Mouse (Mus musculus) left cerebral cortex, adult 9 months (tissue): ENCODE results near the gene Lmx1a.

ENCODE experiments used
- DNase-seq, 2 experiments: peaks; one replicate each; pipeline ENCODE4 v3.0.0; 2022; ENCODE audit warnings: low spot score in 2 of 2

The Lmx1a gene

DNA sequence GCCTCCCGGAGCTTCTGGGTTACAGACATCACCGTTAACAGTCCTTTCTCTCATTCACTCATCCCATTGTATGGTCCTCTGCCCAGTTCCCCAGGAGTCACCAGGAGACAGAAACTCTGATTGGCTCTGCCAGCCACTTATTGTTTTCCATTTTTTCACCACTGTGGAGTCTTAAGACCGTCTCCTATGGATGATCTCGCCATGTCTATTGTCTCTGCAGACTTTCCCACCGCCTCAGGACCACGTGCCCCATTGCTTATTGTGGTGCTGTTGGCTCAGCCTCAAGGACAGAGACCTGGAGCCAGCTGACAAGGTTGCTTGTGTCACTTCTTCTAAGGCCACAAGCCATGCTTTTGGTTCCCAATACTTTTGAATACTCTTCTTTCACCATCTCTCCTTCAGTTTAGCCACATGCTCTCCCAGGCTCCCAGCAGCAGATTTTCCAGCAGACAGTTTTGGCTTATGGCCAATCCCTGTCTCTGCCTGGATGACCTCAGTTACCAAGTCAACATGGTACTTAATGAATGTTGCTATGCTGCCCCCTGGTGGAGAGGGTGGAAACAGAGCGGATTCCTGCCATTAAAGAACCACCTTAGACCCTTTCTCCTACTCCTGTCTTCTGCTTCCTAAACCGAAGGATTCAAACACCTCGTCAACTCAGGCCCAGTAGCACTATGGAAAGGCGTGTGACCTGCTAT lies 92.9 kb downstream of the Lmx1a start:
- DNase-seq: peak in 1 of 2 experiments; percentile 46

DNA sequence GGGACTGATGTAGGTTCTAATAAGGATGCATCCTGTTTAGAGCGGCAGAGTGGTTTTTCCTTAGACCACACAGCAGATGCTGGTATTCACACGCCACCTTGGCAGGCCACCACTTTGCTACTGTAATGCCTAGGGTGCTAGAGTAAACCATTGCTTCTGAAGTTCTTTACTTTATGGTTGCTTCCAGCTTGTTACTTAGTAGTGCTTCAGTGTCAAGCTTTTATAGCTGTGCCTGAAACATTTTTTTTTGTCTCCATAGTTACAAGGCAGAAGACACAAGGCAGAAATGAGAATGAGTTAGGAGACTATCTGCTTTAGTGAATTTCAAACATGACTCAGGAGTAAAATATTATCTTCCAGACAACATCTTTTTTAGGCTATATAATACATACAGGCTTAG lies 95.0 kb downstream of the Lmx1a start:
- DNase-seq: no peak

DNA sequence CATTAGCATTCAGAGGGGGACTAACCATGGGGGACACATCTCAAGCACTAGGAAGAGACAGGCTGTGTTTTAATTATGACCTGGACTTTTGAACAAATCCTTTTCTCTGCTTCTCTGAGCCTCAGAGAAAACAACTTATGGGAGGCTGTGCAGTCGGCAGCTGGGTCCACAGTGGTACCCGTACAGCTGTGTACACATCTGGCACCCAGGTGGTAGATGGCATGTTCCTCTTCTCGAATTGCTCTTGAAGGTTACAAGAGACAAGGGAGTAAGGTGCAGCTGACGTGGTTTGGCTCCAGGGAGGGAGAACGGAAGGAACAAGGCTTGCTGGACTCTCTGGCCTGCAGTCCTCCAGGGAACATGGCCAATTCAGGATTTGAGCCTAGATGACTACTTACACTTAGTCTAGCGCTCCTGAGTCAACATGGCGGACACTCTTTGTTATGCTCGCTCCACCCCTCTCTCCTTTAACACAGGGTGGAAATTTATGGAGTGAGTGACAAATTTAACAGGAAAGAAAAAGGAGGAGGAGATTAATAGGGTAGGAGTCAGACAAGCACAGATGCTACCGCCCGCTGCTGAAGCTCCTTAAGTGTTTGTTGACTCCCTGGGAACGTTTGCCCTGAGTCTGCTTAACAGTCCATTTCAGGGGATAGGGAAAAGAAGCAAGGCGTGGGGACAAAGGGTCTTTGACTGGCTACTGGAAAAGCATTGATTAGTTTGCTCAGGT lies 99.8 kb downstream of the Lmx1a start:
- no peak for DNase-seq

DNA sequence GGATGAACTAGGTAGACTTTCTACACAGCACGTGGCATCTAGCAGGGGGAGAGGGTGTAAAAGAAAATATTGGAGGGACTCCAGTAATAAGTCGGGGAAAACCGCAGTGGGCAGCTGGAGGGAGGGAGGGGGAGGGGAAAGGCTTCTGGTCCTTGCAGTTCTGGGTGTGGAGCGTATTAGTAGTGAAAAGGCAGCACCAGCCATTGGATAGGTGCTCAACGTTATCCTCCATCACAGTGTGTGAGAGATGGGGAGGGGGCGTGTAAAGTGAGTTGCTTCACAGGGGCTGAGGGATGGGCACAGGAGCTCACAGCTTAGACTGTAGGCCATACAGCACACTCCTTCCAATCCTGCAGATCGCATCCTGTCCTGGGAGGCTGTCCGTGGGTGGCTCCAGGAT lies 100.4 kb downstream of the Lmx1a start:
- DNase-seq: no peak

DNA sequence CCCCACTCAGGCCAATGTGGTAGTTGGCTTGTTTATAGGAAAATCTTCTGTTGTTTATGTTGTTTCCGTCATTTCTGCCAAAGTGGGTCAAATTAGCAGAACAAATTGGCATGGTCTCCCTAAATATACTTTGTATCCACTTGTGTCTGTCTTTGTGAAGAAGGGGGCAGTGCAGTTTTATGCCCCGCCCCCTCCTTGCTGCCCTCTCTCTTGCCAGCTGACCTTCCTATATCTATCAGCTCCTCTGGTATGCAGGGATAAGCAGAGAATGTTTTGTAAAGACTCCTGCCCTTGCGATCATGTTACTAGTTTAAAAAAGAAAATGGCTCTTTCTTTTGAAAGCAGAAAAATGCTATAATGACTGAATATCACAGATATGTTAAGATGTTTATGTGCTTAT lies 101.7 kb downstream of the Lmx1a start:
- no peak for DNase-seq

DNA sequence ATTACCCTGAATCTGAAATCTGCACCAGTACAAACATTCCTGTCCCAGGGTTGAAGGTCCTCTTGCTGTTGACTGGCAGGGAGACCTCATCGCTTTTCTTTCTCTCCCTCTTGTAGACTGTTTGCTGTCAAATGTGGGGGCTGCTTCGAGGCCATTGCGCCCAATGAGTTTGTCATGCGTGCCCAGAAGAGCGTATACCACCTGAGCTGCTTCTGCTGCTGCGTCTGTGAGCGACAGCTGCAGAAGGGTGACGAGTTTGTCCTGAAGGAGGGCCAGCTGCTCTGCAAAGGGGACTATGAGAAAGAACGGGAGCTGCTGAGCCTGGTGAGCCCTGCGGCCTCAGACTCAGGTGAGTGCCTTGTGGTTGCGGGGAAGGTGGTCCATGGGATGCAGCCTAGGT lies 102.2 kb downstream of the Lmx1a start:
- DNase-seq: no peak

DNA sequence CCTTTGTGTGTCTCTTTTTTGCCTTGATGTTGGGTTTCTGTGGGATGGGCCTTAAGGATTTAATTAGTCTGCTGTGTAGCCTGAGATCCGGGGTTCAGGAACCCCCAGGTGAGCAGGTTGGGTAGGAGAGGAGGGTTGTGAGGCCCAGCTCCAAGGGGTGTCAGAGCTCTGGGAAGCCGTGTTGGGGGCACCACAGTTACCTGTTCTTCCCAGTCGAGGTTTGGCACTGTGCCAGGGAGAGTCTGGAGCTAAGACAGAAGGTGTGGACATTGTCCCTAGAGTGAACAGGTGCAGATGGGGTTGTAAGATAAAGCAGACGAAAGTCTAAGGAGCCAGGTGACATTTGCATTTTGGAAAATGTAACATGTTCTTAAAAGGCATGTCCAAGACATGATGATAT lies 112.9 kb downstream of the Lmx1a start:
- no peak for DNase-seq

DNA sequence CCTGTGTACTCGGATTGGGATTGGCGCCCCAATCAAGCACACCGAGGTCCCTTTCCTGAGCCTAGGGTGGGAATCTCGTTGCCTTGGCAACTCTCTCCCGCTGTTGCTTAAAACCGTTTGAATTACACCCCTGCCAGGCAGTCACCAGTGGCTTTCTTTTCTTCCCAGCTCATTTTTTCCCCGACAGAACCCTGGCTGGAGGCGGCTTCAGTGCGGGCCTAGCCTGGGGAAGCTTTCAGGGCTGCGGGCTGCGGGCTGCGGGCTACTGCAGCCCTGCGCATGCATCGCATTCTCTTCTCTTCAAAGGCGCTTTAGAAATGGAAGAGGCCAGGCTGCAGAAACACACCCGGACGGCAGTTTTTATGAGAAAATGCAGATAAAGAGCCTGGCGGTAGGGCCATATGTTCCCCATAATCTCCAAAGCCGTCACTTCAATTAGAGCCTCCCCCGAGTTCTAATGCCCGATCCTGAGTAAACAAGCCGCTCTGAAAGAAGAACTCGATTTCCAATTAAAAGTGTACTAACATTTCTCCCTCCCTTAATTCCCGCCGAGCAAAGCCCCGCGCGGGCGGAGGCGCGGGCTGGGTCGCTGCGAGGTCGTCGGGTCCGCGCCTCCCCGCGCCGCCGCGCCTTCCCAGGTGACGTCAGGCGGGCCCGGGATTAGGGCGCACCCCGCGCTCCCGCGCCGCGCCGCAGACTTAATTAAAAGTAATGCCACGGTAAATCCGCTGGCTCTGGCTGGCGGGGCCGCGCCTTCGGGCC lies 113.7 kb downstream of the Lmx1a start:
- peak in 1 of 2 experiments; percentile 34 for DNase-seq

DNA sequence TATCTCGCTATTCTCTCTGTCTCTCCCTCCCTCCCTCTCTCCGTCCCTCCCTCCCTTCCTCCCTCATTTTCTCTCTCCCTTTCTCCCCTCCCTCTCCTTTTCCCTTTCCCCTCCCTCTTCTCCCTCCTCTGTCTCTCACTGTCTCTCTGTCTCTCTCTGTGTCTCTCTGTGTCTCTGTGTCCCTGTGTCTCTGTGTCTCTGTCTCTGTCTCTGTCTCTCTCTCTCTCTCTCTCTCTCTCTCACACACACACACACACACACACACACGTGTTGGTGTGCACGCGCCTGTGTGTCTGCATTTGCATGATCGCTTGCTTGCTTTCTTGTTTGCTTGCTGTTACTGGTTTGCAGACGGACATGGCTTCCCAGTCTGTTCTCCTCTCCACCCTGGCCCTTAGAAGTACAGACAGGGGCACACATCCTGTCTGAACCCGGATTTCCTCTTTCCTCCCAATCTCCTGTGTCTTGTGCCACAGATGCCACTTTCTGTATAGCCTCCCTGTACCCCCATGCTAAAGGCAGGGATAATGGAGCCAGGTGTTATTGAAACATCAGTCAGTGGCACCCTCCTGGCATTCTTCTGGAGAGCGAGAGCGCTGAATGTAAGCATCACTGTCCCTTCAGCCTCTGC lies 114.4 kb downstream of the Lmx1a start:
- no peak for DNase-seq

DNA sequence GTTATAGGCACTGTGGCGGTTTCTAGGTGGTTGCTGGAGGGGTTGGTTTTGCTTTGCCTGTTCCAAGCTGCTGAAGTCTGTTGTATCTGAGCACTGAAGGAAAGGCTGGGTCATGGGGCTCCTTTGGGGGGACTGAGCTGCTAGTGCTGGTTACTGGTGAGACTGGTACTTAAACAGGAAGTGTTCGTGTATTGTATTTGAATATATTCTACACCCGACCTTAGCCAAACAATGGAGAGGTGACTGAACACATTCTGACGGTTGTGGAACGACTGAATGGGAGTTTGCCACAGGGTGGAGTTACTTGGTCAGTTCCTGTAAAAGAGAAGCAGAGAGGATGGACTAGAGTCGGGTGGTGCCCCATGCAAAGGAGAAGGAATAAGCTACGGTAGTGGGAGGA lies 115.8 kb downstream of the Lmx1a start:
- no peak for DNase-seq

DNA sequence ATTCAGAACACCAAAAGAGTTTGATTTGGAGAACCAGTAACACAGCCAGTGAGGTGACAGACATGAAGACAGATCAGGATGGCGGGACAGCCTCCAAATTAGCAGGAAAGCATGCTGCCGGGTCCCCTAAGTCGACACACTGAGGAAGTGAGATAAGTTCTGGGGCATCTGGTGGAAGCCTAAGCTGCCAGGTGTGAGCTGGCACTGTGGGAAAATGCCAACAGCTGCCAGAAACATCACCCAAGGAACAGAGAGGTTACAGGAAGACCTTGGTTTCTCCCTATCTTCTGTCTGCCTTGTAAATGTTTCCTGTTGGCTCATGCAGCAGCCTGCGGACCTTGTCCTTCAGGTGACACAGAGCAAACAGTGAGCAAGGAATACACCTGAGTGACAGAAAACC lies 122.1 kb downstream of the Lmx1a start:
- DNase-seq: no peak

DNA sequence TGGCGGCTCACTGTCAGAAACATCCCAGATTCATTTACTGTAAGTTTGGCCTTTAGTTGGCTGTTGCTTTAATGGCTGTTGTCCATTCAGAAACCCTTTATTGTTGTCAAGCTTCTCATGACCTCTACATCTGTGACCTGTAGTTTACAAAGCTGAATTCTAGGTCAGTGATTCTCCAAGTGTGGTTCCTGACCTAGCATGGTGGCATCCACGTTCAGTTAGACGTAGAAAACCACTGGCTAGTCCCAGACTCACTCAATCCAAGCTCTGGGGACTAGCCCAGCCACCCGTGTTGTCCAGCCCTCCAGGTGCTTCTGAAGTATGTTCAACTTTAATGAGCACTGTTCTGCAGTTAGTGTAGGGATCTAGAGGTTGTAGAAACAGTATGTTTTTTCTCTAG lies 126.1 kb downstream of the Lmx1a start:
- no peak for DNase-seq

DNA sequence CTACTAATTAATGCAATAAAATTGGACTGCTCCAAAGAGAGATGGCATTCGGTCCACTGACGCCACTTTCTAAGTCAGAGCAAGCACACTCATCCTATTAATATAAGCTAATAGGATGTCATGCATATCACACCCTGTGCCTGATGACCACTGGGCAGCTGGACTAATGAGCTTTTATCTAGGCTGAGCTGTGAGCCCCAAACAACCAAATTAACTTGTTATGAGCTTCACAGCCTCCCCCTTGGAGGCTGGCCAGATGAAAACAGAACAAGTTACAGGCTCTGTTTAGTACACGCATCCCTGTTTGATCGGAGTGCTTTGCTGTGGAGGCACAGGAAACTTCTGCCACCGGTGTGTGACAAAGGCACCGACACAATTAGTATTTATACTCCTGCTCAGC lies 128.0 kb downstream of the Lmx1a start:
- DNase-seq: no peak

DNA sequence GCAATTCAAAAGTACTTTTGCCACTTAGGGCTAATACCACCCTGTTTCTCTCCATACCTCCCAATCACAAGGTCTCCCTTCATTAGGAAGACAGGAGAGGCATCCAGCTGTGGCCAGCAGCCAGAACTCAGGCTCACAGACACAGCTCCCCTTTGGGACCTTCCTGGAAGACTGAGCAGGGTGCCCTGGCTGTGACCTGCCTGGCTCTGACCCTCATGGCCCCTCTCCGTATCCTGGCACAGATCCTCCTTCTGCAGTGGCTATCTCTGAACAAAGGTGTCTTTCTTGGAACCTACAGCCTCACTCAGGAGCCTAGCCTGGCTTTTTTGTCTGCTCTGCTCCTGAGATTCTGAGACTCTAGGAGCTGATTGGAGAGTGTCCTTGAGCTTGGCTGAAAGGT lies 128.6 kb downstream of the Lmx1a start:
- no peak for DNase-seq

DNA sequence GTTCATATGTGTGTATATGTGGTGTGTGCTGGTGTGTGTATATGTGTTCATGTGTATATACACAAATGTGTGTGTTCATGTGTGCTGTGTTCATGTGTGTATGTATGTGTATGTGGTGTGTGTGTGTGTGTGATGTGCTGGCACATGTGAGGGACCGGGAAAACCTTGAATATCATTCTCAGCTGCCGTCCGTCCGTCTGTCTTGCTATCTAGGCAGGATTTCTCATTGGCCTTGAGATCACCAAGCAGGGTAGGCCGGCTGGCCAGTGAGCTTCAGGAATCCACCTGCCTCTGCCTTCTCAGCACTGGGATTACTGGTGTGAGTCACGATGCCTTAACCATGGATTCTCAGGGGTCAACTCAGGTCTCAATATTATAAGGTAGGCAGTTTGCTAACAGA lies 131.0 kb downstream of the Lmx1a start:
- no peak for DNase-seq

DNA sequence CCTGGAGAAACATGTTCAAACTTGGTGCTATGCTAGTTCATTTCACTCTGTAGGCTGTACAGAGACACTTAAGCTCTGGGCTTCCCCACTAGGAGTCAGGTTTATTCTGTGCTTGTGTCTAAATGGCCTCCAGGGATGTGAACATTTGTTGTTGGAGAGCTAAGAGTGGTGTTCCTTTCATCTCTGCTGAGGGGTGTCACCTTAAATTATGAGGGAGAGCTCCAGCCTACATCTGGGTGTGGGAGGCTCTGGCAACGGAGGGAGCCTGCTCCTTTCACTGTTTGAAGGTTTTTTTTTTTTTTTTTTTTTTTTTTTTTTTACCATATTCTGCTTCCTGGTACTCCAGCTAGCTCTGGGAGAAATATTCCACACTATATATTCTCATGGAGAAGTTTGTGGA lies 132.1 kb downstream of the Lmx1a start:
- DNase-seq: no peak

DNA sequence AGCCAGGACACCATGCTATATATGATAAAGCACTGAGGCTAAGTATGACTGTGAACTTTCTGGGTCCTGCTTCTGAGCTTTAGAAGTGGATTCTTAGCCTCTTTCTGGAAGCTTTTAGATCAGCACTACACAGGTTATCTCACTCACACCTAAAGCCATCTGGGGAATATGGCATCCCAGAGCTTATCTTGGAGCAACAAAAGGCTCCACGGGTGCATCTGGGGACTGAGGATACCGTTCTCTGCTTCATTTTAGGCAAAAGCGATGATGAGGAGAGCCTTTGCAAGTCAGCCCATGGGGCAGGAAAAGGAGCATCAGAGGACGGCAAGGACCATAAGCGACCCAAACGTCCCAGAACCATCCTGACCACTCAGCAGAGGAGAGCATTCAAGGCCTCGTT lies 141.3 kb downstream of the Lmx1a start:
- no peak for DNase-seq

DNA sequence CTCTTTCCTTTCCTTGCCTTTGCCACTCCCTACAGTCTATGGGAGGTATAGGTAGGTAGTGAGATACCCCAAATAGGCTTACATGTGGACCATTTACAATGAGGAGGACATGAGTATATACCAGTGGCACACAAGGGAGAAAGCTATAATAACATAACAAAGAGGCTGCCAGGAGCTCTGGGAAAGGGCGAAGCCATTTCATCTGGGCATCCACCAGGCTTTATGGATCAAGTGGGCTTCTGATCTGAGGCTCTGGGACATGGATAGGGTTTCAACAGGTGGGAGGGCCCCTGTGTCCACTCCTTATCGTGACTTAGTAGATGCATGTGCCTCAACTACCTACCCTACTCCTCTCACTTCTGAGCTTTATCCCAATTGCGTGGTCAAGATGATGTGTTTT lies 142.6 kb downstream of the Lmx1a start:
- no peak for DNase-seq

DNA sequence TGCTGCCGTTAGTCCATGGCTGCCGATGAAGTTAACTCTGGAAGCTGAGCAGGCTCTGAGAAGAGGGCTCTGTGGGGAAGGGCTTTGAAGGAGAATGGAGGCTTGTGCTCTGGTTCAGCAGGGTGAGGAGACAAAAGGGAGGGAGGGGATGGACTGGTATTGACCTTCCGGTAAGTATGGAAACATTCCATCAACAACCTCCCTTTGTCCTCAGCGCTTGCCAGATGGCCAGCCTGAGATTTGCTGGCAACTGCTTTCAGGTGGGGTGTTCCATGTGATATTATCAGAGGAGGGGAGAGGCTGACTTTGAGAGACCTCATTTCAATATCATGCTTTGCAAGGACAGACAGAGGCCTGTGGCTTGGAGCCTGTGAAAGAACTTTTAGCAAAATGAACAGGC lies 165.8 kb downstream of the Lmx1a start:
- DNase-seq: no peak

DNA sequence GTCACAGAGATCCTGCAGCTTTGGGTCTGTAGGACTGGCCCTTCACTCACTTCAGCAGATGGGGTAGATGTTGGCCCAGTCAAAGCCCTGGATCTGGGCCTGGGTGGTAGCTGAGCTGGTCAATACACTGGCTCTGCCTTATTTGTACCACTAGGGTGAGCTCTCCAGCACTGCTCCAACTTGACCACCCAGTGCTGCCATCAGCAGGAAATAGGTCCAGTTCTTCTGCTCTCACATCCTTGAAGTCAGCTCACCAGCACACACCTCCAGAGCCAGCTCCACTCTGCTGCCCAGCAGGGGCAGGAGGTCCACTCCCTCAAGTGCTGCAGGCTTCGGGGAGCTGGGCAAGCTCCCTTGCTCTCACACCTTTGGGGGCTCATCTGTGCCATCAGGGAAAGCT lies 183.0 kb downstream of the Lmx1a start:
- DNase-seq: no peak

DNA sequence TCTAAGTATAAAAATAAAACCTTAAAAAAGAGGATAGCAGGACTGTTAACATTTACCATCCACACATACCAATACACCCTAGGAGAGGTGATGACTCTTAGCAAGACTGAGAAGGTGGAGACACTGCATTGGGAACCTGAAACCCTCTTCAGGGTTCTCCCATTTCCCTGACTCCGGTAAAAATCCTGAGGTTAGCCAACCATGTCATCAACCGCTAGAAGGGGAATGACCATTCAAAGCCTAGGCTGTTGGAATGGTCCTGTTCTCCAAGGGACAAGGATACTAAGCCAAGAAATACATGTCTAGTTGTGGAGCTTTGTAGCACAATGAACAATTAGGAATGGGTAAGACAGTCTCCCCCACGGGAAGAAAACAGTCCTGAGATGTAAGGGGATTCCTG lies 185.1 kb downstream of the Lmx1a start:
- DNase-seq: no peak

DNA sequence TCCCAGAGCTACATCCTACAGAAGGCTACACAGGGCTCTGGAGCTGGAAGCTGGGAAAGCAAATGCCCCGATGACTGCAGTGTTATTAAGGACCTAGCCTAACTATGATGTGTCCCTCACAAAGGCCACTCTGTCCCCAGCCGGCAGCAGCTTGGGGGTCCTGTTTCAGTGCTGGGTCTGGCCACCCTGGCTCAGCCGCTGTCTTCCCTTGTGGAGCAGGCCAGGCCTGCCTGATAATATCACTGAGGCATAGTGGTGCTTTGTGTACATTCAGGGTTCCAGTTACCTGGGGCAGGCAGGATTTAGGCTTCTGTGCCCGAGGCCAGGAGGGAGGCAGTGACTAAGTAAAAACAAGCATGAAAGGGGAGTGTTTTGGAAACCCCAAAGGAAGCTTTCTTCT lies 188.9 kb downstream of the Lmx1a start:
- DNase-seq: no peak

DNA sequence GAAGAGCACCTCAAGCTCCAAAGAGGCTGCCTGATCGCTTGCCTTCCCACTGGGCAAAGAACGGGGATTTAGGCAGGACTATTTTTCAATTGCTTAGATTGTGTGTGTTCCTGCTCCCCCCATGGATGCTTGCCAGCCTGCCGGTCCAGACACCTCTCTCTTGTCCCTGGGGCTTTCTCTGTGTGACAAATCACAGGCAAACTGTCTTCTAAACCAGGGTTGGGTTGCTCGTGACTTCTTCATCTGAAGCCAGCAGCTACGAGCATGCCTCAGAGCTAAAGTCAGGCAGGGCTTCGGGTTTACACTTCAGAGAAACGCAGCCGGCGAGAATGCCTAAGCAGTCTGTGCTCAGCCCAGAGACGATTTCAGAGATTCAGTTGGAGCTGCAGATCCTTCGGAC lies 189.3 kb downstream of the Lmx1a start:
- no peak for DNase-seq
